Mouse (Mus musculus) lung, adult 2 months (tissue): ENCODE data around the gene Optc. TPM values are rescaled to one million over a fixed set of nuclear protein-coding genes. Genes with fewer than 3 reads are reported as not detected.

ENCODE experiments used
- DNase-seq: peaks from one replicate; pipeline ENCODE4 v3.0.0; 2022
- H3K4me1 ChIP-seq: fragments of 200-500 bp; 2 replicates; pipeline ENCODE4 v1.6.1; 2011; ENCODE audit warnings: low read length; ENCODE audit not compliant: control insufficient read depth, insufficient read depth
- H3K4me3 ChIP-seq: fragments of 200-500 bp; replicated peaks from 2 replicates; pipeline ENCODE3; 2011; ENCODE audit warnings: low read depth, mild to moderate bottlenecking, control low read depth, low read length; ENCODE audit errors: extremely low read depth
- CTCF ChIP-seq: fragments of 200-500 bp; IDR thresholded peaks from 2 replicates; pipeline ENCODE4 v1.5.1; 2011; ENCODE audit warnings: mild to moderate bottlenecking, low read length, control low read depth; ENCODE audit not compliant: insufficient read depth
- POLR2A ChIP-seq: fragments of 200-500 bp; IDR thresholded peaks from 2 replicates; pipeline ENCODE4 v1.6.1; 2011; ENCODE audit warnings: low read depth, mild to moderate bottlenecking, control low read depth, low read length, borderline replicate concordance; ENCODE audit errors: extremely low read depth
- WGBS: fragments of 180-500 bp; shearing (Covaris S2); methylation state at CpG from one replicate; pipeline ENCODE4 v1.1.7; 2018; 5-methylcytosine and 5-hydroxymethylcytosine counted together
- polyA plus RNA-seq: library from polyadenylated mRNA; depleted of rRNA; stranded (reverse); fragments of >200 nt; gene quantifications from 2 replicates; pipeline ENCODE4 v1.2.3, GENCODE M21; 2012

Optc gene
- polyA plus RNA-seq, 1 experiment = 3.1 TPM

DNA sequence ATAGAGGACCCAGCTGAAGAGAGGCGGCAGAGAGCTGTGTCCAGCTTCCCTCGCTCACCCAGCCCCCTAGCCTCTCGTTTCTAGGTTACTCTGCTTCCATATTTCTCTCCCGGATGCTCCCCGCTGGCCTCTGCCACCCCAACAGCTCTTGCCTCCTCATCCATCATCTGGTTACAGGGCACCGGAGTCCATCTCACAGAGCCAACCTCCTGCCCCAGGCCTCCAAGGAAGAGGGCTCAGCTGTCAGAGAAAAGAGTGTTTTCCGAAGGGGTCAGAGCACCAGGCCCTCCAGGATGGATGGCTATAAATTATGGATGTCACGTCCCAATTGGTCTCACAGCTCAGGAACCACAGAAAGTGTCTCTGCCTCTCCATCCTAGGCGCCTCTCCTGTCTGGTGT lies 23.1 kb downstream of the Optc start:
- Histone ChIP-seq H3K4me3 (no peak overlapping the region), H3K4me1 (no peaks in the 10 kb centered on the region)
- TF ChIP-seq CTCF = no peak
- TF ChIP-seq POLR2A = no peak
- no peak for DNase-seq
- WGBS = 75% methylated on average over 9 of the region's 9 CpGs

DNA sequence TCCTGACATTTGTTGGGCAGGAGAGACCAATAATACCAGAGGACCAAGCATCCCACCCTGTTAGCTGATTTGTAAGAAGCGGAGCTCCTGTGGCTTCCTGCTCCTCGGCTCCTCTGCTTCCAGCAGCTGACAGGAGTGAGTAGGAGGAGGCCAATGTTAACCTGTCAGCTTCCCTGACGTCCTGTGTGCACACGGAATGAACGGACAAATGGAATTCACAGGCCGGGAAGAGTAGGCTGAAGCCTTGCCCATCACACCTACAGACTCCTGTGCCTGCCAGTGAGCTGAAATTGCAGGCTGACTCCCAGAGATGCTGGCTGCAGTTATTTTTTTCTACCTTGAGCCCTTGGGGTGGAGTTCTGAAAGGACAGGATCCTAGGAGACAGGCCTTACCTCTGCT lies 23.7 kb downstream of the Optc start:
- 0 out of 2 replicates have a peak, but pooled peaks cover 1% of the 10 kb centered on the region for H3K4me1 ChIP-seq
- no peak overlapping the region for H3K4me3 ChIP-seq
- DNase-seq = no peak
- TF ChIP-seq POLR2A (no peak), CTCF (no peak)
- 85% methylated on average over 6 of the region's 6 CpGs for WGBS

DNA sequence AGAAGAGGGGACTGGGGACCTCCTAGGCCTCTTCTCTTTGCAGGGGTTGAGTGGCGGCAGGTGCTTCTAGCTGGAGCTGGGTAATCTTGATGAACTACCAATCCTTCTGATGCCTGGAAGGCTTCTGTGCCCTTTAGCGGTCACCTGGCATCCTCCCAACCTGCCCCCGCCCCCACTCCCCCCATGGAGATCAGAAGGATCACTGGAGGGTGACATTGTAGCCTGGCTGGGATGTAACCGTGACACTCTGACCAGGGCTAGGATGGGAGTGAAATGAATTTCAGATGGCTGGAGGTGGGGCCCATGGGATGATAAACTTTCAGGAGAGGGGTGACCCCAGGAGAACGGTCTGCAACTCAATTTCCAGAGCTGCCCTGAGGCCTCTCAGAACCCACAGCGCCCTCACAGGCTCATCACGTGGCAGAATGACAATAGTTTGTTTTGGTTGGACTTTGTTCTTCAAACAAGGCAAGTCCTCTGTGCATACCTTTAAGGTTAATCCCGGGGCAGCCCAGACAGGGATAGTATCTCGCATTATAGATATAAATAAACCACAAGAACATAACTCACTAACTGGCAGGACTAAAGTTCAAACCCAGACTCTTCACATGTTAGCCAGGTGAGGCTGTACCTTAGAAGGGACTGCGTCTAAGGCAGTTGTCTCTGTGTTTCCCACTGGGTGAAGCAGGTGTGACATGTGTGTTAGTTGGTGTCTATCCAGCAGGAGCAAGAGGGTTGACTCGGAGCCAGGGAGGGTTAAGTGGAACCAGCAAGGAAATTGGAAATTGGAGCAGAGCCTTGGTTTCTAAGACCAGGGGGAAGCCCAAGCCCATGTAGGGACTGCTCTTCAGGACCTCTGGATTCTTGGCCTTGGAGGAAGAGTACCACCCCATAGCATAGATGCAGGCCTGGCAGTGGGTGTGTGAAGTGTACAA lies 25.2 kb downstream of the Optc start:
- H3K4me1 ChIP-seq = 0 out of 2 replicates have a peak, but pooled peaks cover 3% of the 10 kb centered on the region
- DNase-seq = no peak
- H3K4me3 ChIP-seq = no peak overlapping the region
- no peak for TF ChIP-seq POLR2A
- TF ChIP-seq CTCF = no peak
- 63% methylated on average over 11 of the region's 11 CpGs for WGBS

DNA sequence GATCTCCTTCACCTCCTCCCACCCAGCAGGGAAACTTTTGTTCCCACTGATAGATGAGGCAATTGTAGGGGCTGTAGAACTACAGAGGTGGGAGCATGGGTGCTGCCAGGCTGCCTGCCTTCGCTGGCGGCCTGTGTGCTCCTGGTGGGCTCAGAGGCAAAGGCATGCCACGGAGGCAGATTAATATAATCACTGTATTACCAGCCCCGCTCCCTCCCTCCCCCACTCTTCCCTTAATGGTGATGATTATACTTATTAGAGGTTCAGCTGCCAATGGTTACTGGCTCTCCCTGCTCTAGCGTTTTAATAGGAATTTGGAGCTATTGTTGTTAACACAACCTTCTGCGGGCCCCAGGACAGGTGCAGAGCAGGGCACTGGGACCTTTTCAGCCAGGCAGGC lies 26.0 kb downstream of the Optc start:
- Histone ChIP-seq H3K4me3 (no peak overlapping the region), H3K4me1 (0 out of 2 replicates have a peak, but pooled peaks cover 3% of the 10 kb centered on the region)
- DNase-seq = no peak
- no peak for TF ChIP-seq POLR2A
- TF ChIP-seq CTCF = no peak
- WGBS = 79% methylated on average over 6 of the region's 6 CpGs

DNA sequence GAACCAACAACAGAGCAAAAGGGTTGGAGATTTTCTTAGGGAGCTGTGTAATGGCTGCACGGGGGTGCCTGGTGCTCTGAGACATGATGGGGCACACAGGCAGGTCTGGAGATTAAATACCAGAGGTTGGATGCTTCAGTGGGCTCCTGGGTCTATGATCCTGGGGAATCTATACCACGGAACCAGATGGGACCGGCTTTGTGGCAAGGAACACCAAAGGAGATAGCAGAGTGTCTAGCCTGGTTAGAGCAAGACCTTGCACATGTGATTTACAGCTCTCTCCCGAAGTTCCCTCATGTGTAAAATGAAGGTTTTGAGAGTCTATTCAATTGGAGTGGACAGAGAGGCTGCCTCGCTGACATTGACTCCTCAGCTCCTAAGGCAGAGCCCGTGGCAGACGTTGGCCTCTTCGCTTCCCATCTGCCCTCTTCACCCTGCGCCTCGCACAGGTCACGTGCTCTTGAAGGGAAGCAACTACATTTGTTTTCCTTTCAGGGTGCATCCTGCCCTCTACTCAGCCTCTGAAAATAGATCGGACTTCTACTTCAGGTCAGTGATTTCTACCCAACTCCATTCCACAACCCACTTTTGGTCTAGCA lies 28.9 kb downstream of the Optc start:
- no peak for DNase-seq
- no peak for TF ChIP-seq POLR2A
- no peak for TF ChIP-seq CTCF
- no peak overlapping the region for H3K4me3 ChIP-seq
- H3K4me1 ChIP-seq = 0 out of 2 replicates have a peak, but pooled peaks cover 3% of the 10 kb centered on the region
- 53% methylated on average over 12 of the region's 12 CpGs for WGBS

DNA sequence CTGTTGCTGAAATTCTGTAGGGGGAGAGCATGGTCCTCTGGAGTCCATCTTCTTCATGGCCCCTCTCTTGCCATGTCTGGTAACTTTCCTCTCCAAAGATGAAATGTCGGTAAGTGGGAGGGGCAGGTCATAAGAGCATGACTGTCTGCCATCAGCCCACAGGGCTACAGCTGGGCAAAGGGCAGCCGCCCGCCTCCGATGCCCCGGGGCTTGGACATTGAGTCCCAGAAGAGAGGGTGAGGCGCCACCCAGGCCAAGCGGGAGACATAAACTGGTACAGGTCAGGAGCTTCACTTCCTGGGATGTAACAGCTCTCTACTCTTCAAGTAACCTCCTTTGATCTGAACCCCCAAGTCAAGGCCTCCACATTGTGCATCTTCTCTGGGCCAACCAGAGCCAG lies 30.9 kb downstream of the Optc start:
- TF ChIP-seq CTCF (no peak), POLR2A (no peak)
- whole genome bisulfite sequencing = 84% methylated on average over 7 of the region's 7 CpGs
- H3K4me1 ChIP-seq = 0 out of 2 replicates have a peak, but pooled peaks cover 3% of the 10 kb centered on the region
- DNase-seq = no peak
- no peak overlapping the region for H3K4me3 ChIP-seq

DNA sequence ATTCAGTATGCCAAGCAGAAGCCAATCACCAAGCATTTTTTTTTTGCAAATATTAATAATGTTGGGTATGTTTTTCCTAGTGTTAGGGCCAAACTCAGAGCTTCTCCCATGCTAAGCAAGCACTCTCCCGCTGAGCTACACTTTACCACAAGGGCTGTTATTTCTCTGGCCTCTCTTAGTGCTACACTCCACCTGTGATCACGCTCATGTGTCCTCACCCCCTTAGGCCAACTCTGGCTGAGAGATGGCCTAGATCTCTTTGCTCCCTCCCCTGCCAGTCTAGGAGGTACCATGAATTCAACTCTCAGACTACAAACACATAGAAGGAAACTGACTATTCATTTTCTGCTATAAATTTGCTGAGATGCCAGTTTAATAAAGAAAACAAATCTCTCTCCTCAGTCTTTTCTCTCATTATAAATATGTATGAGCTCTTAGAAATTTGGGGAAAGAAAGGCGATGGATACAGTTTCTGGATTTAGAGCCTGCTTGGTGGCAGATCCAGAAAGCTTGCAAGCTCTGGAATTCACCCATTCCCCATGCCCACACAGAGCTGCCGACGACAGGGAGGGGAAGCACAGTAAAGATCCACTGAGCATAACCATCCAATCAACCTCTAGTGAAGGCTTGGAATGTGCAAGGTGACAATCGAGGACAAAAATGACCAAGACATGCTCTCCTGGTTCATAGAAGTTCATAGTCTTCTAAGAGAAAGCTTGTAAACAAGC lies 34.5 kb downstream of the Optc start:
- no peak overlapping the region for H3K4me3 ChIP-seq
- 87% methylated on average over 6 of the region's 6 CpGs for WGBS
- no peak for DNase-seq
- H3K4me1 ChIP-seq = no peaks in the 10 kb centered on the region
- TF ChIP-seq CTCF (no peak), POLR2A (no peak)

DNA sequence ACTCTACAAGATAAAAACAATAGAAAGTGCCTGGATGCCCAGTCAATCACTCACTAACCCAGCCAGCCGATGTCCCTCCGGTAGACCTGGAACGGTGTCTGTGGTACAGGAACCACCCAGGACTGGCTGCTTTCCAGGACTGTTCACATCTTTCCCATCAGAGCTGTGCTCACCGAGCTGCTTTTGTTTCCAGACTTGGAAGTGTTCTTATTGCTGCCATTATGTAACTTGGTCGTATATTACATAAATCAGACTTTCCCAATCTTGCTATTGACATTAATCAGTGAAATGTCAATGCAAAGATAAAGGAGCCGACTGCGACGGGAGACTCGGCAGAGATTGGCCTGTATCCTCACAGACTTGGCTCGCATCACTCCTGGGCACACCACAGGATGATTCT lies 36.6 kb downstream of the Optc start:
- DNase-seq = no peak
- TF ChIP-seq CTCF = no peak
- no peak for TF ChIP-seq POLR2A
- WGBS = 43% methylated on average over 10 of the region's 10 CpGs
- Histone ChIP-seq H3K4me1 (no peaks in the 10 kb centered on the region), H3K4me3 (no peak overlapping the region)

DNA sequence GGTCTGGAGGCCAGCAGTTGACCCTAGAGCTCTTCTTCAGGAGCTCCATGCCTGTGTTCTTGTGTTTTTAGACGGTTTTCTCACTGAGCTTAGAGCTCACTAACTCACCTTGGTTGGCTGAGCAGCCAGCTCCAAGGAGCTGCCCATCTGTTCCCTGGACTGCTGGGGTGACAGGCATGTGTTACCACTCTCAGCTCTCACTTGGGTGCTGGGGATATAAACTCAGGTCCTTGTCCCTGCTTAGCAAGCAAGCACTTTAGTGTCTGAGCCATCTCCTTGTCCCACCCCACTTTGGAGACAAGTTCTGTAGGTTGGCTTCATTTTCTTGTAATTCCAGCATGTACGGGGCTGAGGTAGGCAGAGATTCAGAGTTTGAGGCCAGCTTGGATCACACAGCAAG lies 38.6 kb downstream of the Optc start:
- TF ChIP-seq POLR2A = no peak
- no peak for TF ChIP-seq CTCF
- 64% methylated on average over 2 of the region's 2 CpGs for WGBS
- DNase-seq = no peak
- Histone ChIP-seq H3K4me3 (no peak overlapping the region), H3K4me1 (no peaks in the 10 kb centered on the region)
